Mouse (Mus musculus) cerebellum, postnatal 4 days (tissue): ENCODE data around the gene Cuta.
A peak's percentile ranks its signal among the peaks of the same experiment; 100 is the strongest.
"Not testable (repeated sequence)": the region's sequence is repeated elsewhere in the genome, so short reads cannot be mapped to it uniquely, and the experiment has no call there.

Experiments
- DNase-seq, 2 experiments: peaks; one replicate each; pipeline ENCODE4 v3.0.0; 2022; ENCODE audit warnings: low spot score in 2 of 2, mixed read lengths in 1 of 2

The Cuta gene

DNA sequence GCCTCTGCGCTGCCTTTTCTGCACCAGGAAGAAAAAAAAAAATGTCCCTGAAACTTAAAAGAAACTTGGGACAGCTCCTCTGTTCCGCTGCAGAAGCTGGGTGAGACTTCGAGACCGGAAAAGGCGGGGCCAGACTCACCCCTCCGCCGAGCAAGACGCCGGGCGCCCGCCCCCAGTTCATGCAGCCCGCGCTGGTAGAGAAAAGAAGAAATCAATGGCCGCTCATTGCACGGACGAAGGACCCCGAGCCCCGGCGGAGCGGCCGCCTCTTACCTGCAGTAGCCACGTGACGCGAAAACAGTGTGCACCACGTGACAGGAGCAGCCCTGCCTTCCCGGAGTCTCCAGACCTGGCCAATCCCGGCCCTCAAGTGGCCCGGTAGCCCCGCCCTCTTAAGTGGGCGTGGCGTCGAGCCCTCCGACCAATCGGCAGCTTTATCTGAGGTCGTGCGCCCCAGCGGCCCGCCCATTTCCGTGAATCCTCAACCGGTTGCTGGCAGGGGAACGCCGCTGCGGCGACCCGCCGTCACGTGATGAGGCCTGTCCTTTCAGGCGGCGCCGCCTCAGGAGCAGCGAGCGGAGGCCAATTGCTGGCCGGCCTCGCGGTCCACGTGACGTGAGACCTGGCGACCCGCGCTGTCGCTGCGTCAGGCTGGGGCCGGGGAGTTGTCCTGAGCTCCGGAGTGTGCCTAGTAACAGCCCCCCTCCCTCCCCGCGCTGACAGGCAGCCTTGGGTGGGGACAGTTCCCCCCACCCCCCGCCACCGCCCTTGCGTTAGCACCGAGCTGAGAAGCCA is at the start of gene Cuta:
Gene Cuta, minus strand, starts transcription at position 392 of the 795 bp plus-strand sequence.
- peak; percentile 95 to 99 for DNase-seq

GRCm38 (mm10) chr17:26985503-26986179 is 46.3 kb upstream of the Cuta start:
- DNase-seq: no peak

DNA sequence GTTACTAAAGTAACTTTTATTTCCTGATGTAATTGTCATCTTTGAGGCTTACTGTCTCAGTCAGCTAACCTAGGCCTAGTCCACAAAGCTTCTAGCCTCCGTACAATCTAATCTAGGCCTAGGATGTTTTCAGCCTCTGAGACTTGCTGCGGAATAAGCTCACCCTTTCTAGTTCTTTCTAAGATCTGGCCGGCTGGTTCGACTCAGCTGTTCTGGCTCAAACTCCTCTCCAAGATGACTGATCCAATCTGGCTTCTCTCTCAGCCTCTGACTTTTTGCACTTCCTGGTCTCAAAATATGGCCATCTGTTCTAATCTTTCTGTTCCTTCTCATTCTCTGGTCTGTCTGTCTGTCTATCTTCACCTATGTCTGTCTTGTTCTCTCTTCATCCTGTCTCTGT is 44.0 kb upstream of the Cuta start:
- no peak for DNase-seq

GRCm38 (mm10) chr17:26981050-26981449 is 41.7 kb upstream of the Cuta start:
- DNase-seq: no peak

DNA sequence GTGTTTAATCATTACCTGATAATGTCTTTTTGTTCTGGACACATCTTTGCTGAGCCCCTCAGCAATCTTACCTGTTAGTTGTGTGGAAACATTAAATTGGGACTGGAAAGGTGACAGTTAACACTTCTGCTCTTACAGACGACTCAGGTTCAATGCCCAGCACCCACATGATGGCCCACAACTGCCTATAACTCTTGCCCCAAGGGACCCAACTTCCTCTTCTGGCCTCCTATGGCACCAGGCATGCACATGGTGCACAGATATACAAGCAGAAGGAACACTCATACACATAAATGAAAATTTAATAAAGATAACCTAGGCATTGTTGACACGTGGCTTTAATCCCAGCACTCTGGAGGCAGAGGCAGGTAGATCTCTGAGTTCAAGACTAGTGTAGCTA is 40.1 kb upstream of the Cuta start:
- no peak for DNase-seq

DNA sequence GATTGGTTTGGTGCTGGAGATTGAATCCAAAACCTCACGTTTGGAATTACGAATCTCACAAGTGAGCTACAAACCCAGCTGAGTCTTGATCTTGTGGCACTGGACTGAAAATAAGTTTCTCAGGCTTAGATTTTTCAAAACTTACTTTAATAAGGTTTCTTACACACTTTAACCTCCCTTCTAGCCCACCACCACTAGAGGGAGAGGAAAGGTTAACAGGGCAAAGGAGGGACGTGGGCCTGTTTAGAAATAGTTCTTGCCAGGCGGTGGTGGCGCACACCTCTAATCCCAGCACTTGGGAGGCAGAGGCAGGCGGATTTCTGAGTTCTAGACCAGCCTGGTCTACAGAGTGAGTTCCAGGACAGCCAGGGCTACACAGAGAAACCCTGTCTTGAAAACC is 38.0 kb upstream of the Cuta start:
- not testable (repeated sequence) for DNase-seq

GRCm38 (mm10) chr17:26975415-26975814 is 36.0 kb upstream of the Cuta start:
- no peak for DNase-seq

GRCm38 (mm10) chr17:26974547-26974946 is 35.2 kb upstream of the Cuta start:
- DNase-seq: no peak

GRCm38 (mm10) chr17:26972703-26973574 is 33.6 kb upstream of the Cuta start, which contains the start of gene Zbtb9:
TSS of gene Zbtb9 (plus strand) at chr17:26973167.
- peak; percentile 91 to 95 for DNase-seq

- DNase-seq: no peak
Measured at GRCm38 (mm10) chr17:26972107-26972506, 32.7 kb upstream of the Cuta start.

GRCm38 (mm10) chr17:26971247-26971905 is 32.0 kb upstream of the Cuta start:
- DNase-seq: no peak

DNA sequence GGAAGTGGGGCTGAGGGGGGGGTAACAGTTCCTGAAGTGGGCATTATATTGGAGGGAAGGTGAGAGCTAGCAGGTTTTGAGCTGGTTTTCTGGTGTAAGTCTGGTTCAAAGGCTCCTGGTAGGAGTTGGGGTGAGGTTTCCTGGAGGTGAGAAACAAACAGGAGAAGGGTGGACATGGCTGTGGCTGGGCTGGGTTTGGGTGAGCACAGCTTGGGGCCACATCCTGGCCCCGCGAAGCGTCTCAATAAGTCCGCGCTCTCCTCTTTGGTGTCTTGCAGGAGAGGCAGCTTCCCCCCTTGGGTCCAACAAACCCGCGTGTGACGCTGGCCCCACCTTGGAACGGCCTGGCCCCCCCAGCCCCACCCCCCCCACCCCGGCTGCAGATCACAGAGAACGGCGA is 30.9 kb upstream of the Cuta start:
- no peak for DNase-seq

DNA sequence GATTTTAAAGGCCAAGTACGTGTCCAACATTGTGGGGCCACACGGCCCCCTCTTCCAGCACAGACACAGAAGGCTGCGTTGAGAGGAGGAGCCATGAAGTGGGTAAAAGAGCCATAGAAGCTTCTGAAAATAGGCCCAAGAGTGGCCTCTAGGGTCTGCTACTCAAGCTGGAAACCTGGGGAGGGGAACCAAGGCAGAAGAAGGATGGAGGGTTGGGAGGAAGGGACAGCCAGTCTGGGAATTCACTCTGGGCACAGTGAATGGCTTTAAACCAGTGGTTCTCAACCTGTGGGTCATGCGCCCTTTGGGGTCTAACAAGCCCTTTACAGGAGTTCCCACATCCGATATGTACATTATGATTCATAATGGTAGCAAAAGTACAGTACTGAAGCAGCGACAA is 29.9 kb upstream of the Cuta start:
- DNase-seq: no peak

- no peak for DNase-seq
Measured at GRCm38 (mm10) chr17:26968200-26968611, 28.8 kb upstream of the Cuta start.

- DNase-seq: no peak
Measured at GRCm38 (mm10) chr17:26967477-26967876, 28.1 kb upstream of the Cuta start.

DNA sequence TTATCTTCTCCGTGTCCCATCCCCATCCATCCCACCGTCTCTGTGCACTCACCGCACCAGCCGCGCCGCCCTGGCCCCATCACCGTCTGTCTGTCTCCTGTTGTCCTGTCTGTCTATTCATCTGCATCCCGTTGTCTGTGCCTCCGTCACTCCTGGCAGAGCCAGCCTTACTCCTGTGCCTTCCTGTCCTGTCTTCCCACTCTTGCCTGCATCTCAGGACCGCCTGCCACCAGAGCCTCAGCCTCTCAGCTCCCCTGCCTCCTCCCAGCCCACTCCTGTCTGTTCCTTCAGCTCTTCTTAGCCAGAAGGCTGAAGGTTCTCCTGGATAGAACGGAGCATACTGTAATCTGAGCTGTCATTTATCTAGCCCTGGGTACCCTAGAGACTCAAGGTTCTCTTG is 27.6 kb upstream of the Cuta start:
- DNase-seq: no peak

- DNase-seq: no peak
Measured at GRCm38 (mm10) chr17:26961572-26962240, 22.3 kb upstream of the Cuta start.

DNA sequence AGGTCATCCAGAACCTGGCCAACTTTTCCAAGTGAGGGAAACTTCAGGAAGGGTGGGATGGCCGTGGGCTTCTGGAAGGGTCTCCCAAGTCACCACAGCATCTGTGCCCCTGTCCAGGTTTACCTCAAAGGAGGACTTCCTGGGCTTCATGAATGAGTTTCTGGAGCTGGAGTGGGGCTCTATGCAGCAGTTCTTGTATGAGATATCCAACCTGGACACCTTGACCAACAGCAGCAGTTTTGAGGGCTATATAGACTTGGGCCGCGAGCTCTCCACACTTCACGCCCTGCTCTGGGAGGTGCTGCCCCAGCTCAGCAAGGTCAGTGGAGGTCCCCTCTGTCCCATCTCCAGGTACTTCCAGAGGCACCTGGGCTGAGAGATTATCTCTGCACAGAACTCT is 20.4 kb upstream of the Cuta start:
- no peak for DNase-seq

DNA sequence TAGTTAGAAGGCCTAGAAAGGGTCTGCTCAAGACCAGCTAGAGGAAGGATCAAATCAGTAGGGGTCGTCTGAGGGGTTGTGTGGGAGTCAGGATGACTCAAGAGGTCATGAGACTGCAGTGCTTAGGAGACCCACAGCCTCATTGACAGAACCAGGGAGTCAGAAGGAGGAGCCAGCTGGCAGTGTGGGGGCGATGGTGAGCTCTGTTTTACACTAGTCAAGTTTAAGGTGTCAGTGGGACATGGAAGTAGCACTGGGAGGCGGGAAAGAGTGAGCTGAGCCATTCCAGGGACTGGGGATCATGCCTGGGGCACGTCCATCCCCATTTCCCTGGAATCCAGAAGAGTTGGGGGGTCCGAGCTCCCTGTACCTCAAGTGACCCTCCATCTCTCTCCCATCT is 19.5 kb upstream of the Cuta start:
- DNase-seq: no peak

GRCm38 (mm10) chr17:26957872-26958271 is 18.5 kb upstream of the Cuta start:
- no peak for DNase-seq

- no peak for DNase-seq
Measured at GRCm38 (mm10) chr17:26956895-26957294, 17.5 kb upstream of the Cuta start.
